Mouse (Mus musculus) ES-Bruce4 (cell line): ENCODE measurements around the gene Slamf7. TPM values are rescaled to one million over a fixed set of nuclear protein-coding genes. Genes with fewer than 3 reads are reported as not detected.

ENCODE experiments used
- H3K27ac ChIP-seq: 2 replicates; pipeline ENCODE4 v1.5.1; 2012; ENCODE audit warnings: low read length, inconsistent platforms; ENCODE audit not compliant: insufficient read depth
- H3K27me3 ChIP-seq: 2 replicates; pipeline ENCODE4 v1.6.1; 2012; ENCODE audit warnings: mild to moderate bottlenecking, low read length, inconsistent platforms; ENCODE audit not compliant: control insufficient read depth, poor library complexity, insufficient read depth, severe bottlenecking
- H3K36me3 ChIP-seq: 2 replicates; pipeline ENCODE4 v1.6.1; 2012; ENCODE audit warnings: inconsistent platforms, mild to moderate bottlenecking, low read length, moderate library complexity; ENCODE audit not compliant: control insufficient read depth, poor library complexity, insufficient read depth, severe bottlenecking
- H3K4me1 ChIP-seq: one replicate; pipeline ENCODE4 v1.8.1; 2011; ENCODE audit warnings: low read length; ENCODE audit not compliant: control insufficient read depth, insufficient read depth
- H3K4me3 ChIP-seq: 2 replicates; pipeline ENCODE4 v1.5.1; 2011; ENCODE audit warnings: low read depth, mild to moderate bottlenecking, low read length
- H3K9ac ChIP-seq: 2 replicates; pipeline ENCODE4 v1.6.1; 2012; ENCODE audit warnings: low read depth, mild to moderate bottlenecking, inconsistent platforms; ENCODE audit not compliant: poor library complexity, severe bottlenecking
- H3K9me3 ChIP-seq: replicated peaks from 2 replicates; pipeline ENCODE4 v1.6.1; 2012; ENCODE audit warnings: mild to moderate bottlenecking, low read length, inconsistent platforms; ENCODE audit not compliant: control insufficient read depth, poor library complexity, insufficient read depth, severe bottlenecking
- CTCF ChIP-seq: IDR thresholded peaks from one replicate; pipeline ENCODE4 v1.8.1; 2011; ENCODE audit warnings: low read depth, low read length
- EP300 ChIP-seq: IDR thresholded peaks from 2 replicates; pipeline ENCODE4 v1.6.1; 2011; ENCODE audit warnings: low read depth, low read length; ENCODE audit not compliant: insufficient read depth
- POLR2A ChIP-seq: IDR thresholded peaks from one replicate; pipeline ENCODE4 v1.8.1; 2011; ENCODE audit warnings: low read length; ENCODE audit not compliant: insufficient read depth
- polyA plus RNA-seq: library from polyadenylated mRNA; stranded (reverse); fragments of >200 nt; gene quantifications from 2 replicates; pipeline ENCODE4 v1.2.4, GENCODE M21; 2011; ENCODE audit warnings: low read depth; ENCODE audit not compliant: missing spikeins, insufficient read depth, insufficient read length

Slamf7 gene
- polyA plus RNA-seq, 1 experiment: not detected

GRCm38 (mm10) chr1:171606656-171607055, 46.2 kb downstream of the Slamf7 start:
- Histone ChIP-seq H3K4me3 (no peak overlapping the region), H3K9me3 (no peaks in the 10 kb centered on the region), H3K36me3 (no peaks in the 10 kb centered on the region), H3K9ac (no peak overlapping the region), H3K27ac (no peak overlapping the region), H3K4me1 (no peaks in the 10 kb centered on the region), H3K27me3 (no peaks in the 10 kb centered on the region)
- TF ChIP-seq CTCF: no peak
- TF ChIP-seq EP300: no peak
- TF ChIP-seq POLR2A: no peak

- Histone ChIP-seq H3K4me3 (no peak overlapping the region), H3K27me3 (no peaks in the 10 kb centered on the region), H3K9me3 (no peaks in the 10 kb centered on the region), H3K4me1 (no peaks in the 10 kb centered on the region), H3K27ac (no peak overlapping the region), H3K9ac (no peak overlapping the region), H3K36me3 (no peaks in the 10 kb centered on the region)
- no peak for TF ChIP-seq CTCF
- no peak for TF ChIP-seq POLR2A
- TF ChIP-seq EP300: no peak
Measured at GRCm38 (mm10) chr1:171604686-171605085, 48.1 kb downstream of the Slamf7 start.

DNA sequence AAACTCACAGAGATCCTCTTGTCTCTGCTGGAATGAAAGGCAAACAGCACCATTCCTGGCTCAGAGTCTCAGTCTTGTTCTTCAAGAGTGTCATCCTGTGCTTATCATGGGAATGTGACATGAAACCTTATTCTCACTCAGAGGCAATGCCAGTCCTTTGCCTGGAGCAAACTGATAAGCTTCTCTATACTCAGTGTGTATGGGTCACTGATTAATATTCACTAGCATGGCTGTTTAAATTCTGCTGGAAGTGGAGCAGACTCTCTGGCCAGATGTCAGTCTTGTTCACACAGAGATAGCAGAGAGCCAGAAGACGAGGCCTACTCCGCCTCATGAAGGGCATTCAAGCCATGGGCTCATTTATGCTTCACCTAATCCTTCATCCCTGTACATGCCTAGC, 68.3 kb downstream of the Slamf7 start:
- Histone ChIP-seq H3K36me3 (no peaks in the 10 kb centered on the region), H3K4me1 (no peaks in the 10 kb centered on the region), H3K9me3 (no peaks in the 10 kb centered on the region), H3K4me3 (no peak overlapping the region), H3K27ac (no peak overlapping the region), H3K27me3 (peaks cover 1% of the 10 kb centered on the region), H3K9ac (no peak overlapping the region)
- TF ChIP-seq POLR2A (no peak), EP300 (no peak), CTCF (no peak)

Other genes with a start within 250 kb of the Slamf7 start
- gene Usf1, start 241.7 kb downstream of the Slamf7 start, polyA plus RNA-seq: 57.7 and 79.4 TPM in 2 replicates
- gene Tstd1, start 234.2 kb downstream of the Slamf7 start, polyA plus RNA-seq: 9.9 TPM in 2 replicates
- gene F11r, start 215.5 kb downstream of the Slamf7 start, polyA plus RNA-seq: 123 and 146 TPM in 2 replicates
- gene Alyref2, start 149.6 kb downstream of the Slamf7 start, polyA plus RNA-seq: 4.7 and 5.2 TPM in 2 replicates
- not detected in 2 replicates for gene Itln1, start 117.7 kb downstream of the Slamf7 start, polyA plus RNA-seq
- not detected in 2 replicates for gene Cd244a, start 93.8 kb downstream of the Slamf7 start, polyA plus RNA-seq
- not detected in 2 replicates for gene Ly9, start 45.6 kb downstream of the Slamf7 start, polyA plus RNA-seq
- gene Cd48, start 29.0 kb upstream of the Slamf7 start, polyA plus RNA-seq: not detected in 2 replicates
- gene Slamf1, start 114.1 kb upstream of the Slamf7 start, polyA plus RNA-seq: not detected in 2 replicates
- gene Cd84, start 186.7 kb upstream of the Slamf7 start, polyA plus RNA-seq: not detected in 2 replicates
- gene Gm10521, start 242.6 kb upstream of the Slamf7 start, polyA plus RNA-seq: not detected in 2 replicates